Mouse (Mus musculus) CD4-positive naive resting alpha-beta T cell, adult 57 days (primary cell): ENCODE data around the gene Farsa. TPM values are rescaled to one million over a fixed set of nuclear protein-coding genes. Genes with fewer than 3 reads are reported as not detected.

Source experiments
- total RNA-seq: library from RNA; stranded (reverse); gene quantifications from one replicate; pipeline ENCODE4 v1.2.4, GENCODE M21; 2023

The Farsa gene
- total RNA-seq = 69.8 TPM

GRCm38 (mm10) chr8:84856864-84857441, at the start of gene Farsa:
Gene Farsa, plus strand, starts transcription at chr8:84856989.

GRCm38 (mm10) chr8:84822723-84823122, 34.1 kb upstream of the Farsa start, which contains the start of gene Dand5:
Gene Dand5, minus strand, starts transcription at chr8:84822823.

GRCm38 (mm10) chr8:84831490-84831889, 25.3 kb upstream of the Farsa start, which contains the start of gene Gadd45gip1:
Gene Gadd45gip1, plus strand, starts transcription at chr8:84831522.

DNA sequence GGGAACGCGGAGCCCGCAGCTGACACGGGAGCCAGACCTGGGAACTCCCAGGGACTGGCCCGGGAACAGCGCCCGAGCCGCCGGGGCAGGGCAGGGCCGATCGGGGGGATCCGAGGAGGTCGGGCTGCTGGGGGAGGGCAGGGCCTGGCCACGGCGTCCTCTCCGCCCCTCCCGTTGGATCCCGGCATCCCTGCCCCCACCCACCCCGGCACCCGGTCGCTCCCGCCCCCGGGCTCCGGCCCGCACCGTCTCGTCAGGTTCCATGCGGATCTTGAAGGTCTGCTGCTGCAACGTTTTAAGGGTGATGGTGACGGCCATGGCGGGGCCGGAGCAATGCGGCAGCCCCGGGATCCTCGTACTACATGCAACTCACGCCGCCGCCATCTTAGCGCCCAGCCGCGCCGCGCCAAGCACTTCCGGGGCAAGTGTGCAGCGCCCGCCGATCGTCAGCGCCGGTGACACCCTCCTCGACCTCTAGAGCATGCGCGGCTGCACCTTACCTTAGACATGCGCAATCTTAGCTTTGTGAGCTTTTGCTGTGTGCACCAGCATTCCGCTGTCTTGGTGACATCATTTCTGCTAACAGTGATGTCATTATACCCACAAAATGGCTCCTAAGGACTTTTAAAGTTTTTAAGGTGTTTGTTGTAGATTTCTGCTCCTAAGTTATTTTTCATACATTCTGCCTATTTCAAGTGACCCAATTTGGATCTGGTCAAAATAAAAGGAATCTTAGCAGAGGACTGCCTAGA, 16.4 kb upstream of the Farsa start, which contains the start of gene Rad23a:
Gene Rad23a (minus strand): TSS at position 418 of the 752 bp plus-strand sequence.

DNA sequence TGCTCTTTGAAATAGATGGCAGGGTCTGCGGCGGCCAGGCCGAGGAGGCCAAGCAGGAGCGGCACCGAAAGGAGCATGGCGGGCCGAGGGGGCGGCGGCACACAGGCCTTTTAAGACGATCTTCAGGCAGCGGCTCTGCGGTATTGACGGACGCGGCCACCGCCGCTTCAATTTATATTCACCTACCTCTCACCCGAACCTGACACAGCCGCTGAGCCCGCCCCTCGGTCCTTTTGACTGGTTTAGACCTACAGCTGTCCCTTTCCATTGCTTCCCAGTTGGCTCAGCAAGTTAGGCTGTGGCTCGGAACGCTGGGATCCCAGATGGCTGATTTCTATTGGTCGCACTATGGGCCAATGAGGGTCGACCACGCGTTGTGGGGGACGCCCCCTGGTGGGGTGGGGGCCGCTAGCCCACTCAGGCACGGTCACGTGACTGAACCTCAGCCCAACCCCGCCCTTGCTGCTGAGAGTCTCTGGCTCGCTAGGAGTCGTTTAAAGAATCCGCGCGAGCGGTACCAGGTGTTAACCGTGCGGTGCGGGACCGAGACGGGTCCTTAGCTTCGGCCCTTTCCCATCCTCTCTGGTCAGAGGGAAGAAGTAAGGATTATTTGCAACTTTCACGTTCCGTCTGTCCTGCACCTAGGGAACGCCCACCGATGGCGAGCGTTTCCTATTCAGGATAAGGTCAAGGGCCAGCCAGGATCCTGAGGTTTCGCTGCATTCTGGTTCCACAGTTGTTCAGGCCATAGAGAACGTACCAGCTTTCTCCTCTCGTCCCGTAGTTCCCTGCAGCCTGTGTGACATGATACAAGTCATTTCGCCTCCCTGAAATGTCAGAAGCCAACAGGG, 9.8 kb upstream of the Farsa start, which contains the start of gene Calr:
Gene Calr (minus strand): TSS at position 213 of the 851 bp plus-strand sequence.

DNA sequence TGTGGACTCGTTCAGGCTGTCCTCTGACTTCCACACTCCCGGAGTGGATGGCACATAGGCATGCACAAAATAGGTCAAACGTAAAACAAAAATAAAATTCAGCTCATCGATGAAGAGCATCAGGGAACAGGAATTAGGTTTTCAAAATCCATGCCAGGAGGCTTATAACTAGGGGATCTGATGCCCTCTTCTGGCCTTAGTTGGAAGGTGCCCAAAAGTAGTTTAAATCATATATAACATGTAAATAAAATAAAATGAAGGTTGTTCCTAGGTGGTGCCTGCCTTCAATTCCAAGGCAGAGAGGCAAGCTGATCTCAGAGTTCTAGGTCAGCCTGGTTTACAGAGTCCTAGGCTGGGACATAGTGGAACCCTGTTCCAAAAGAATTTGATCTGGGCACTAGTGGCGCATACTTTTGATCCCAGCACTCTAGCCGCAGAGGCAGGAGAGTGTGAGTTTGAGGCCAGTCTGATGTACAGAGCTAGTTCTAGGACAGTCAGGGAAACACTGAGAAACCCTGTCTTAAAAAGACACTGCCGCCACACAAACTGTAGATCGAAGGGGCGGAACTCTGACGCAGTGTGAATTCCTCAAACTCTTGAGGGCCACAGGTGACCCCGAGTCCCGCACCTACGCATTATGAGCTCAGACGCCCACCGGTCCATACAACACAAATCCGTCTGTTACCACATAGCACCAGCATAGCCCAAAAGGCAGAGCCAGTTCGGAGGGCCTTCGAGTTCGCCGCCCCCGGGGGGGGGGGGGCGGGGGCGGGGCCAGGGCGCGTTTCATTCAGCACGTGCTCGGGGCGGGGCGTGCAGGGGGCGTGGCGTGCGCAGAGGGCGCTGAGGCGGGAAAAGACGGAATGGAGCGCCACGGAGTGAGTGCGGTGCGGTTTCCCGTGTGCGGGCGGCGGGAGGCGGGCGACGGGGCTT, 14.9 kb downstream of the Farsa start, which contains the start of gene Syce2:
Gene Syce2 (plus strand): TSS at position 736 of the 933 bp plus-strand sequence.

GRCm38 (mm10) chr8:84893709-84894134, 36.9 kb downstream of the Farsa start, which contains the start of gene Gcdh:
Gene Gcdh, minus strand, starts transcription at chr8:84893921.

DNA sequence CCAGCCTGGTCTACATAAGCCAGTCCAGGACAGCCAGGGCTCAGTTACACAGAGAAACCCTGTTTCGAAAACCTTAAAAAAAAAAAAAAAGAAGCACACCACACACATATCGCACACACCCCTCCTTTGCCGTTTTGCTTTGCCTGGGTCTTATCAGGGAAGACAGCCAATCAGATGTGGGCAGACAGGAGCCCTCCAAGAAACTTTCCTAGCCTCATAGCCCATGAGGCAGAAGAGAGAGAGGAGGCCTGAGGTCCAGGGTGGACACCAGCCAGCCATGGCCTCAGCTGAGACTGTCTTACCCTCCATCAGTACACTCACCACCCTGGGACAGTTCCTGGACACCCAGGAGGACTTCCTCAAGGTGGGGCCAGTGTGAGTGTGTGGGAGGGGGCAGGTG, 45.0 kb downstream of the Farsa start, which contains the start of gene Klf1:
Gene Klf1 (plus strand): TSS at position 177 of the 400 bp plus-strand sequence.

GRCm38 (mm10) chr8:84908421-84909161, 51.8 kb downstream of the Farsa start, which contains the start of gene Dnase2a:
Gene Dnase2a, plus strand, starts transcription at chr8:84908560.

Other genes with a start within 250 kb of the Farsa start
- gene Ier2, start 194.1 kb upstream of the Farsa start, total RNA-seq = 269 TPM
- 150 TPM for gene Trmt1, start 170.7 kb upstream of the Farsa start, total RNA-seq
- gene Nacc1, start 169.1 kb upstream of the Farsa start, total RNA-seq = 42.9 TPM
- 3.7 TPM for gene Lyl1, start 155.5 kb upstream of the Farsa start, total RNA-seq
- gene G430095P16Rik, start 134.0 kb upstream of the Farsa start, total RNA-seq = 13.1 TPM
- 11.4 TPM for gene Nfix, start 56.6 kb upstream of the Farsa start, total RNA-seq
- gene Dand5, start 34.2 kb upstream of the Farsa start, total RNA-seq = 4.1 TPM
- gene Gadd45gip1, start 25.5 kb upstream of the Farsa start, total RNA-seq = 16.4 TPM
- gene Rad23a, start 16.3 kb upstream of the Farsa start, total RNA-seq = 61.8 TPM
- 437 TPM for gene Calr, start 10.1 kb upstream of the Farsa start, total RNA-seq
- 5.5 TPM for gene Syce2, start 15.1 kb downstream of the Farsa start, total RNA-seq
- gene Gcdh, start 36.9 kb downstream of the Farsa start, total RNA-seq = 23.6 TPM
- not detected for gene Klf1, start 44.9 kb downstream of the Farsa start, total RNA-seq
- gene Dnase2a, start 51.6 kb downstream of the Farsa start, total RNA-seq = 13.4 TPM
- gene Mast1, start 80.4 kb downstream of the Farsa start, total RNA-seq = 0.41 TPM
- gene Rtbdn, start 90.0 kb downstream of the Farsa start, total RNA-seq = not detected
- gene Gm49661, start 112.4 kb downstream of the Farsa start, total RNA-seq = not detected
- 60.2 TPM for gene Prdx2, start 112.6 kb downstream of the Farsa start, total RNA-seq
- 43.4 TPM for gene Rnaseh2a, start 112.8 kb downstream of the Farsa start, total RNA-seq
- 1,875 TPM for gene Junb, start 121.7 kb downstream of the Farsa start, total RNA-seq
- gene Hook2, start 133.6 kb downstream of the Farsa start, total RNA-seq = 3.1 TPM
- gene Best2, start 157.5 kb downstream of the Farsa start, total RNA-seq = not detected
- 56.3 TPM for gene Asna1, start 168.3 kb downstream of the Farsa start, total RNA-seq
- gene Trir, start 169.8 kb downstream of the Farsa start, total RNA-seq = 195 TPM
- 70.3 TPM for gene Tnpo2, start 179.9 kb downstream of the Farsa start, total RNA-seq
- gene Fbxw9, start 203.1 kb downstream of the Farsa start, total RNA-seq = 6.9 TPM
- not detected for gene Gm5741, start 211.0 kb downstream of the Farsa start, total RNA-seq
- 92.1 TPM for gene Dhps, start 214.8 kb downstream of the Farsa start, total RNA-seq
- 63.3 TPM for gene Wdr83os, start 223.8 kb downstream of the Farsa start, total RNA-seq
- 15.2 TPM for gene Wdr83, start 224.3 kb downstream of the Farsa start, total RNA-seq
- gene Man2b1, start 226.3 kb downstream of the Farsa start, total RNA-seq = 114 TPM